Mouse (Mus musculus): ENCODE results near the gene Dnaaf2.

The Dnaaf2 gene

DNA sequence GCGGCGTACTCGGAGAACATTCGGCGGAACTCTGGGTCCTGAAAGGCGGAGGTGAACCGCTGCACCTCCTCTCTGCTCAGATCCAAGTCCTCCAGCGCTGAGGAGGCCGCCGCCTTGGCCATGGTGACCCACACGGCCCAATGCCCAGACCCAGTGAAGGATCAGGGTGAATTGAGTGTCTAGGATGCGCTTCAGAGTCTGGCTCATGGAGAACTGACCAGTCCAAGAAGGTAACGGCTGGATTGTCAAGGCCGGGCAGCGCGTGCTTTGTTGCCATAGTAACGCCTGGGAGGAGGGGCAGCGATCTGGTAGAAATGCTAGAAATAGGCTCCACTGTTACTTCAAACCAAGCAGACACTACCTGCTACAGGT lies at the start of gene Dnaaf2:
TSS of gene Dnaaf2 (minus strand) at position 266 of the 372 bp plus-strand sequence.
- TF ChIP-seq GATA4 (IDR thresholded peaks at IDR 0.05; ENCODE audit: insufficient replicate concordance, low read length), result no peak

DNA sequence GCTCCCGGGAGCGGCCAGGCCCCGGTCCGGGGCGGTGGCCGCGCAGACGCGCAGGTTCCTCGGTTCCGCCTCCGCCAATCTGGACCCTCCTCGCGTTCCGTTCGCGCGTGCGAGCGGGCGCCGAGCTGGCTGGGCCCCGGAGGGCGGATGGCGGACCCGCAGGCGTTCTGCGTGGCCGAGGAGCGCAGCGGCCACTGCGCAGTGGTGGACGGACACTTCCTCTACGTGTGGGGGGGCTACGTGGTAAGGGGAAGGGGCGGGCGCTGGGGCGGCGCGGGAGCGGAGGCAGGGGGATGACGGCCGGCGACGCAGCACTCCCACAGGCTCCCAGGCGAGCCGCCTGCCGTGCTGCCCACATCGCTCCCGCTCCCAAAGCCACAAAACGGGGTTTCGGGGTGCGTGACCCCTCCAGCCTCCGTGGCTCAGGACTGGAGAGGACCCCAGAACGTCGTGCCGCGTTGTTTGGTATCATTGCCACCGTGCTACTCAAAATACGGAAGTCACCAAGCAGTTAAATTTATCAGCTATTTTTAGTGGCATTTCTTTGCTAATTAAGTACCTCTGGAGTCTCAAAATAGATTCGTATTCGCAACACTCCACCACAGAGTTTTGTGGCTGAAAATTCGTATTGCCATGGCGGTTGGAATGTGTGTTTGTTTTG lies 43.7 kb upstream of the Dnaaf2 start:
- TF ChIP-seq GATA4 (IDR thresholded peaks at IDR 0.05; ENCODE audit: insufficient replicate concordance, low read length), result no peak

DNA sequence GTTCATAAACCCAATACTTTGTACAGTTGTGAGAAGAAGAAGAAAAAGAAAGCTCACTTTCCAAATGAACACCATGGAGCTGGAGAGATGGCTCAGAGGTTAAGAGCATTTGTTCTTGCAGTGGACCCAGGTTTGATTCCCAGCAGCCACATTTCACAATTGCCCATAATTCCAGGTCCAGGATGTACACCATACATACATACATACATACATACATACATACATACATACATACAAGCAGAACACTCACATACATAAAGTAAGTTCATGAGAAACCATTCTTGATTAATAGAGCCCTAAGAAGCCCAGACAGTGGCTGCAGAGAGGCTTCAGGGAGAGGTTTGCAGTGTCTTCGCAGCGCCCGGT lies 43.2 kb upstream of the Dnaaf2 start:
- TF ChIP-seq GATA4 (IDR thresholded peaks at IDR 0.05; ENCODE audit: insufficient replicate concordance, low read length), result no peak

DNA sequence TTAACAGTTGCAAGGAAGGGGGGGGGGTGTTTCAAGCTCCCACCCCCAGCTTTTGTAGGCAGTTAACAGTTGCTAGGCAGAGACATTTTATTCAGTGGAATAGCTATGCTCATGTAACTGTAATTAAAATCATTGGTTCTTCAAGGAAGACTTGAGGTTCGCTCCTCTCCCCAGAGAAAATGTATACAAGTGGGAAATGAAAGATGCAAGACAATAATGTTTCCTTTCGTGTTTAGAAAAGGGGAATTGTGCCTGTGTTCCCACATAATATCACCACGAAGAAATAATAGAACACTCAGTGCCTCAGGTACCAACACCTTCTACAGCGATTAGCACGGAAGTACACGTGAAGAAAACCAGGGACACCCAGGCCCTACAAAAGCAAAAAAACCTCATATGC lies 42.6 kb upstream of the Dnaaf2 start, which contains the start of gene Klhdc1:
TSS of gene Klhdc1 (plus strand) at position 301 of the 400 bp plus-strand sequence.
- no peak for TF ChIP-seq GATA4 (IDR thresholded peaks at IDR 0.05; ENCODE audit: insufficient replicate concordance, low read length)

DNA sequence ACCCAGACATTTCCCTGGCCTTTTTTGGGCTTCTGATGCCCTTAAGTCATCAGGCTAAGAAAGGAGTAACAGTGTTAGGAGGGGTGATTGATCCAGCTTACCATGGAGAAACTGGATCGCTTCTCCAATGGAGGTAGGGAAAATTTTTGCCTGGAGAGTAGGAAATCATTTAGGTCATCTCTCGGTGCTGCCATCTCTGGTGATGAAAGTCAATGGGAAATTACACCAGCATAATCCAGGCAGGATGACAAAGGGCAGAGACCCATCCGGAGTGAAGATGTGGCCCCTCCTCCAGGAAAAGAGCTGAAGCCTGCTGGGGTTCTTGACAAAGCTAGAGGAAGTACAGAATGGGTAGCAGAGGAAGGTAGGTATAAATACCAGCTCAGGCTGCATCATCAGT lies 40.1 kb upstream of the Dnaaf2 start:
- TF ChIP-seq GATA4 (IDR thresholded peaks at IDR 0.05; ENCODE audit: insufficient replicate concordance, low read length), result no peak

DNA sequence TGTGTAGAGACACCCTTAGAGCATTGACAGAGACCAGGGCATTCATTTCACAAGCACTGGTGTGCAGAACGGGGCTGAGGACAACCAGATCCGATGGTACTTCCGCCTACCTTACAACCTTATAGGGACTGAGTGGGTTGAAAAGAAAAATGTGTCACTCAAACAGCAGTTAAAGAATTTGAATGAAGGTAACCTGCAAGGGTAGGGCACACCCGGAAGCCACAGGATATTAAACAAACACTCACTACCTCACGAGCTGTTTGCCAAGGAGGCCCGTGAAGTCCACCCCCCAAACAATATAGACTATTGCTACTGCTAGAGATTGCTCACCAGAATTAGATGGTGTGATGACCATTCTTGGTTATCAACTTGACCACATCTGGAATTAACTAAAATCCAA lies 37.6 kb upstream of the Dnaaf2 start:
- no peak for TF ChIP-seq GATA4 (IDR thresholded peaks at IDR 0.05; ENCODE audit: insufficient replicate concordance, low read length)

DNA sequence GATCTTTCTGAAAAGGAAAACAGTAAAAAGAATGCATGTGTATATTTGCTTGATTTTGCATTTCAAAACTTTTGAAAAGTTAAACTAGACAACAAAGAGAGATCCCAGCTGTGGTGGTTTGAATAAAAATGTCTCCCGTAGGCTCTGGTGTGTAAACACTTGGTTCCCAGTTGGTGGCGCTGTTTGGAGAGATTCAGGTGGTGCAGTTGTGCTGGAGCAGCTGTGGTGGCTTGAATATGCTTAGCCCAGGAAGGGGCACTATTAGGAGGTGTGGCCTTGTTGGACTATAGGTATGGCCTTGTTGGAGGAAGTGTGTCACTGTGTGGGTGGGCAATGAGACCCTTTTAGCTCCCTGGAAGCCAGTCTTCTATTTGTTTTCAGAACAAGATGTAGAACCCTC lies 31.0 kb upstream of the Dnaaf2 start:
- no peak for TF ChIP-seq GATA4 (IDR thresholded peaks at IDR 0.05; ENCODE audit: insufficient replicate concordance, low read length)

DNA sequence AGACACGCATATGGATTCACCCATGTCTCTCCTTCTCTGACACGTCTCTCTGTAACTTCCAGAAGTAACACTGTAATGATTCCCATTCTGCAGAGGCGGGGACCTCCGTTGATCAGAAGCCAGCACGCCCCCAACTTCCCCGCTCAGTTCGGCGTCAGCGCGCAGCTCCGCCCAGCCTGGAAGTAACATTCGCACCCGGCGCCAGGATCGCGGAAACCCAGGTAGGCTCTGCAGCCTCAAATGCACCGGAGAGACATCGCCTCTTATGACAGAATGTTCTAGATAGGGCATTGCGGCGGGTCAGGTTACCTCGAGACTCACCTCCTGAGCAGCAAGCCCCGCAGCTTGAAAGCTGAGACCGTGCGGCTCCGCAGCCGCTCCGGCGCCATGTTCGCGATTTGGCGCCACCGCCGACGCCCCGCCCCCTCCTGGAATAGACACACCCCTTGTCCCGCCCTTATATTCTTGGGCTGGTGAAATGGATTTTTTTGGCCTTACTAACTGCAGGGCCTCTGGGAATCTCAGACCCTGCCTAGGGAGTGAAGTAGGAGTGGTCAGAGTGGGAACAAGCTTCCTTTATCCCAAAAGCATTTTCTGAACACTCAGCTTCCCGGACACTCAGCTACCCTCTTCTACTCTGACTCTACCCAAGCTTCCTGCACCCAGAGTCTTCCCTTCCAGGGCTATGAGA lies 29.7 kb upstream of the Dnaaf2 start, which contains the start of gene Pole2:
TSS of gene Pole2 (minus strand) at position 420 of the 691 bp plus-strand sequence.
- TF ChIP-seq GATA4 (IDR thresholded peaks at IDR 0.05; ENCODE audit: insufficient replicate concordance, low read length), result 0 out of 2 replicates have a peak, but pooled peaks have one; percentile 9

DNA sequence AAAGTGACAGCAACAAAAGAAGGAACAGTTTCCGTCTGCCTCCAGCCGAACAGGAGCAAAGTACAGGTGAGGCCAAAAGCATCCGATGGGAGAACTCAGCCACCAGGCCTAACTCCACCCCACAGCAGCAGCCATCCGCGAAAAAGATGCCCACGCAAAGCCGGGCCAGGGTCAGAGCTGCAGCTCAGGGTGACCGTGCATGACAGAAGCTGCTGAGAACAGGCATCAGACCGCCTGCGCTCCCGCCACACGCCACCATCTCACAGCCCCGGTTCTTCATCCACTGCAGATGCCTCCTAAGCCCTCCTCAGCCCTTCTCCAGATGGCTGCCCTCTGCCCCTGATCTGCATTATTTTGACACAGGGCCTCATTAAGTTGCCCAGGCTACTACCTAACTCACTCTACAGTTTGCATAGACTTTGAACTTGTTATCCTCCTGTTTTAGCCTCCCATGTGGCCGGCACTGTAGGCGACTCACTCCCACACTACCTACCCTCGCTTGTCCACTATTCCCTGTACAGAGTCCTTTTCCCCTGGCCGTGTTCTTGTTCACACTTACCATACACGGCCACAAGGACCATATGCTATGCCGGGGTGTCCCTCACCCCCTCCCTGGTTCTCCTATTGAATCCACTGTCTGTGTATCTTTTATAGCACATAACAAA lies 22.5 kb upstream of the Dnaaf2 start:
- TF ChIP-seq GATA4 (IDR thresholded peaks at IDR 0.05; ENCODE audit: insufficient replicate concordance, low read length), result no peak

DNA sequence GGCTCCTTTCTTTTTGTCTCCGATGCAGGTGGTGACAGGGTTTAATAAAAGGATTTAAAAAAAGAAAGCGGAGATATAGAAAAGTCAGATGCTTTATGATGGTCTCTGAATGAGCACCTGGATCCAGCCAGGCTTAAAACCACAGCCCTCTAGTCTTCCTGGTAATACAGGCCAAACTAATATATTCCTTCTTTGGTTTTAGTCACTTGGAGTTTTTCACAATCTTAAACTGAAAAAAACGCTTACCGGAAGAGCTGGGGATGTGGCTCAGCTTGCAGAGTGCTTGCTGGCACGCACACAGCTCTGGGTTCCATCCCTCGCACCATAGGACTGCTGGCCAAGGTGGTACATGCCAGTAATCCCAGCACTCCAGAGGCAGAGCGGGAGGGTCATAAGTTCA lies 18.4 kb upstream of the Dnaaf2 start:
- no peak for TF ChIP-seq GATA4 (IDR thresholded peaks at IDR 0.05; ENCODE audit: insufficient replicate concordance, low read length)

DNA sequence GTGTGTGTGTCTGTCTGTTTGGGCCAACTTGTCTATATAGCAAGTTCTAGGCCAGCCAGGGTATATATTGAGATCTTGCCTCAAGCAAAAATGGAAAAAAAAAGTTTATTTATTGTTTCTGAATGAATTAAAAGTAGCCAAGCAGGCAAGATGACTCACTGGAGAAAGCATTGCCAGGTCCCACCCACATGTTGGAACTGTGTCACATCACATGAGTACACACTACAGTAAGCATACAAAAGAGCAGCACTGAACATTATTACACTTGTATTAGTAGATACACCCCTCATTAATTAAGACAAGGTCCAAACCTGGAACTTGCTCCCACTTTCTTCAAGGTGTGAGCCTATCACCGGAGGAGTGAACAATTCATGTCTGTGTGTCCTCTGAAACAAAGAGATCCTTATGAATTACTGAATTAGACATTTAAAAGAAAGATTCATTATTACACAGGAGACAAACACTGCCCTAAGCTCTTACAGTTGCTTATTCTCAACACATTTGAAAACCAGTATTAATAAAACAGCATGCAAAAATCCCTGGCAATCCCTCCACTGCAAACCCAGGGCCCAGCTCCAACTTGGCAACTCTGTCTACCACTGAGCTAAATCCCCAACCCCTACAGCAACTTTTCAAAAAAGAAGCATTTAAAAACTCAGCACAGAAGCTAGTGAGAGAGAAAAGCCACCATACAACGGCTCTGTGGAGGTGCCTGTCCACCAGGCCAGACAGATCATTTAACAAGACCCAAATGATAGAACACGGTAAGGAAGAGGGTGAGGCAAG lies 17.0 kb upstream of the Dnaaf2 start:
- TF ChIP-seq GATA4 (IDR thresholded peaks at IDR 0.05; ENCODE audit: insufficient replicate concordance, low read length), result no peak

DNA sequence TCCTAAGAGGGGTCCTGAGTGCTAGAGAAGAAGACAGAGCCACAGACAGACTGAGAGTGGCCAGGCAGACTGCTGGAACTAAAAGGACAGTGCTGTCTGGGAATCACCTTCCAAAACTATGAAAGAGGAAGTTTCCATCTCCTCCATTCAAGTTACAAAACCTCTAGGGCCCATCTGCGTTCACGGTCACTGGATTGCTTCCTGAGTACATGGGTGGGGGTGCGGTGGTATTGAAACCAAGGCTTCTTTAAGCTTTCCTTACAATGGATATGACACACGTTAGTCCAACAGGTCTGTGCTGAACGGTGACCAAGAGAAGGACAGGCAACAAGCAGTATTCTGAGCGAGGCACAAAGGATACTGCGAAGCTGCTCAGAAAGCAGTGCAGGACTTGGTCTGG lies 16.2 kb upstream of the Dnaaf2 start:
- no peak for TF ChIP-seq GATA4 (IDR thresholded peaks at IDR 0.05; ENCODE audit: insufficient replicate concordance, low read length)

DNA sequence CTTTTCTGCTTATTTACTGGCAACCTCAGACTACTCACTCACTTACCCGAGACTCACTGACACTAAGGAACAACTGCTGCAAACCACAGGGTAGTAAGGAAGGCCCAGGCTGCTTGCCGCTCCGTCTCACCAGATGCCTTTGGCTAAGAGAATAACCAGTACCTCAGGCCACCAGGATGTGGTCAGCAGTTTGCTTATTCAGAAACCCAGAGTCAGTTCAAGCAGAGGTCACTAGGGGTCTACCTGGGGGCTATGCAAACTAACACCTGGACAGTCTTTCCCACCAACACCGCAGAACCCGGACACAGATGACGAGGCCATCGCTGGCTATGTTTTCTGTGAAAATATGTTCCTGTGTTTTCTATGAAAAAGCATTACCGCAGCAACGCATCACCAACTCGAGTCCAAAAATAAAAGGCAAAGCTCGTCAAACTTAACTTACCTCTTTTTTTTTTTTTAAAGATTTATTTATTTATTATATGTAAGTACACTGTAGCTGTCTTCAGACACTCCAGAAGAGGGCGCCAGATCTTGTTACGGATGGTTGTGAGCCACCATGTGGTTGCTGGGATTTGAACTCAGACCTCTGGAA lies 15.1 kb upstream of the Dnaaf2 start:
- TF ChIP-seq GATA4 (IDR thresholded peaks at IDR 0.05; ENCODE audit: insufficient replicate concordance, low read length), result no peak

DNA sequence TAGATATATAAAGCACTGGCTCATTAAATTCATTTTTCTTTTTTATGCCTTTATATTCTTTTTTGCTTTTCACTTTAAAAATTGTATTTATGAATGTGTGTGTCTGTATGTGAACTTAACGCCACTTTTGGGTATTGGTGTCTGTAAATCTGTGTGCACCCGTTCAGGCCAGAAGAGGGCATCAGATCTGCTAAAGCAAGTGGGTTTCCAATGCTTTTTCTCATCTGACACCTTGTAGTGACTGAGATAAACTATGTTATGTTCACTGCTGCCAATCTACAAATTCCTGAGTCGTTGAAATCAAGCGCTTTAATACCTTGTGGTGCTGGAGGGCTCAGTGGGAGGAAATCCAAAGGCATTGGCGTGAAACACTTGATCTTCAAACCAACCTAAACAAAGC lies 12.8 kb upstream of the Dnaaf2 start:
- TF ChIP-seq GATA4 (IDR thresholded peaks at IDR 0.05; ENCODE audit: insufficient replicate concordance, low read length), result no peak
